Mouse (Mus musculus) limb, embryonic 15.5 days (tissue): ENCODE data around the gene Atp6v0b. TPM values are rescaled to one million over a fixed set of nuclear protein-coding genes. Genes with fewer than 3 reads are reported as not detected.

ENCODE experiments used
- ATAC-seq: fragments of 200-750 bp; cut with Nextera tagmentation; 2 replicates; pipeline ENCODE4 v1.8.0; 2017; ENCODE audit warnings: low read depth, moderate TSS enrichment; ENCODE audit not compliant: insufficient number of reproducible peaks, low FRiP score, low TSS enrichment
- H3K27ac ChIP-seq: fragments of 300-500 bp; sonication (generic); 2 replicates; pipeline ENCODE4 v1.5.1; 2015; ENCODE audit warnings: moderate library complexity, mild to moderate bottlenecking, inconsistent platforms
- H3K27me3 ChIP-seq: fragments of 300-500 bp; sonication (generic); 2 replicates; pipeline ENCODE4 v1.6.1; 2015; ENCODE audit warnings: inconsistent platforms
- H3K36me3 ChIP-seq: fragments of 300-500 bp; sonication (generic); 2 replicates; pipeline ENCODE4 v1.6.1; 2015; ENCODE audit warnings: inconsistent platforms
- H3K4me1 ChIP-seq: fragments of 300-500 bp; sonication (generic); 2 replicates; pipeline ENCODE4 v1.6.1; 2015; ENCODE audit warnings: inconsistent platforms
- H3K4me2 ChIP-seq: fragments of 300-500 bp; sonication (generic); 2 replicates; pipeline ENCODE4 v1.6.1; 2015; ENCODE audit warnings: mild to moderate bottlenecking, inconsistent platforms
- H3K4me3 ChIP-seq: fragments of 300-500 bp; sonication (generic); 2 replicates; pipeline ENCODE4 v1.5.1; 2015; ENCODE audit warnings: mild to moderate bottlenecking, inconsistent platforms
- H3K9ac ChIP-seq: fragments of 300-500 bp; sonication (generic); 2 replicates; pipeline ENCODE4 v1.6.1; 2015; ENCODE audit warnings: inconsistent platforms
- H3K9me3 ChIP-seq: fragments of 300-500 bp; sonication (generic); 2 replicates; pipeline ENCODE4 v1.6.1; 2016; ENCODE audit warnings: inconsistent platforms
- WGBS: fragments of 180-500 bp; shearing (Covaris S2); methylation state at CpG from one replicate; pipeline ENCODE4 v1.1.7; 2015; 5-methylcytosine and 5-hydroxymethylcytosine counted together
- polyA plus RNA-seq: library from polyadenylated mRNA; unstranded; fragments of >200 nt; fragmentation: Nextera tagmentation; extraction: Ambion mirVana; gene quantifications from 2 replicates; pipeline ENCODE4 v1.2.1, GENCODE M21; 2015

Gene Atp6v0b
- 229 and 243 TPM in 2 replicates for polyA plus RNA-seq

DNA sequence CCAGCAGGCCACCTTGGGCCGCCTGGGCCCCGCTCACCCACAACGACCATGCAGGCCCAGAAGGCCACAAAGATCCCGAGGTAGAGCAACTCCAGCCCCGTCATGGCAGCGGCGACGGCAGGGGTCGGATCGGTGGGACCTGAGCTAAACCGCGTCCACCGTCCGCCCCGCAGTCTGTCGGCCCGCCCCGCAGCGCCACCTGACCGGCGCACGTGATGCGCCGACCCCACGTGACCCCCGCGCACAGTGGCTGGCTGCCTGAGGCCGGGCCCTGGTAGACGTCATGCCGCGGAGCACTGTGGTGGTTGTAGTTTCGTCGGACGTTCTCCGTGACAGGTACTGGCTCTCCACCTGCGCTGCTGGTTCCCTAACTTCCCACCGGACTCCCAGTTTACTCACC lies at the start of gene Atp6v0b:
TSS of gene Atp6v0b (minus strand) at position 201 of the 400 bp plus-strand sequence.
- peak; percentile 82 for ATAC-seq
- peak within 1 kb of the TSS; percentile 94 for H3K4me2 ChIP-seq
- peak within 1 kb of the TSS; percentile 94 for H3K4me3 ChIP-seq
- peaks cover 47% of the 10 kb centered on the region for H3K4me1 ChIP-seq
- H3K27ac ChIP-seq, result peak within 1 kb of the TSS; percentile 71
- WGBS, result under 1% methylated on average over 37 of the region's 37 CpGs
- H3K9me3 ChIP-seq, result no peaks in the 10 kb centered on the region
- H3K9ac ChIP-seq, result peak within 1 kb of the TSS; percentile 86
- peaks cover 26% of the 10 kb centered on the region for H3K36me3 ChIP-seq
- no peaks in the 10 kb centered on the region for H3K27me3 ChIP-seq

DNA sequence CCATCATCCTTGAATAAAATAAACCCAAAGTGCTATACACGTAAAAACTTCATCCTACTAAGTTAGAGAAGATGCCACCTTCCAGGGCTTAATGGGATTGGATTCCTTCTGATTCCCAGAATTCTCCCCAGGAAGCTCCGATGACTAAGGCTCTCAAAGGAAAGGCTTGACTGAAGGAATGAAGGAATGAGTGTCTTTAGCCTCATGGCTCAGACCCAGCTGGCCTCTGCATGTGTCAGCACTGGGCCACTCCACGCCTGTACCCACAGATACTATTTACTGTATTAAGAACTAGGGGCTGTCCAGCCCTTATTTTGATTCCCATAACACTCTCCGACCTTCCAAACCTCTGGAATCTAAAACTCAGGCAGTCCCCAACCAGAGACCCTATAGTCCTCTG lies 46.9 kb upstream of the Atp6v0b start:
- Histone ChIP-seq H3K4me2 (no peak overlapping the region), H3K27me3 (no peaks in the 10 kb centered on the region), H3K27ac (no peak overlapping the region), H3K4me3 (no peak overlapping the region), H3K9me3 (no peaks in the 10 kb centered on the region), H3K36me3 (peaks cover 15% of the 10 kb centered on the region), H3K9ac (no peak overlapping the region), H3K4me1 (peaks cover 11% of the 10 kb centered on the region)
- no peak for ATAC-seq
- WGBS, result 89% methylated on average over 4 of the region's 4 CpGs

DNA sequence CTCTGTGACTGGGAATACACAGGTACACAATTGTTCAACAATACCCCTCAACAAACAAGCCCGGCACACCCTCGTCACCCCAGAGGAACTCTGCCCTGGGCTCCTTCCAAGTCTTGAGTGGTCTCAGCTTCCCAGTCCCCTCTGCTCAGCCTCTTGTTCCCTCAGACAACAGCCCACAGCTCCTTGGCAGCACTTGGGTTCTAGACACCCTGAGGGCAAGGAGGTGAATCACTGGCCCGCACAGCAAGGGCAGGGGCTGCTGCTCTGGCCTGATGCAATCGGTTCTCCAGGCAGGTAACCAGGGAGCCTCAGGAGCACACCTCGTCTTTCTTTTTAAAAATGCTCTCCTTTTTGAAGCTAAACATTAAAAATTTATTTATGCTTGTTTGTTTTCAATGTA lies 46.1 kb upstream of the Atp6v0b start:
- no peak overlapping the region for H3K9ac ChIP-seq
- no peaks in the 10 kb centered on the region for H3K9me3 ChIP-seq
- H3K36me3 ChIP-seq, result peaks cover 14% of the 10 kb centered on the region
- H3K27ac ChIP-seq, result no peak overlapping the region
- peaks cover 1% of the 10 kb centered on the region; the same call in 1 of the 2 replicates for H3K27me3 ChIP-seq
- H3K4me3 ChIP-seq, result no peak overlapping the region
- no peak for ATAC-seq
- H3K4me1 ChIP-seq, result peaks cover 20% of the 10 kb centered on the region
- WGBS, result 75% methylated on average over 5 of the region's 5 CpGs
- H3K4me2 ChIP-seq, result no peak overlapping the region

DNA sequence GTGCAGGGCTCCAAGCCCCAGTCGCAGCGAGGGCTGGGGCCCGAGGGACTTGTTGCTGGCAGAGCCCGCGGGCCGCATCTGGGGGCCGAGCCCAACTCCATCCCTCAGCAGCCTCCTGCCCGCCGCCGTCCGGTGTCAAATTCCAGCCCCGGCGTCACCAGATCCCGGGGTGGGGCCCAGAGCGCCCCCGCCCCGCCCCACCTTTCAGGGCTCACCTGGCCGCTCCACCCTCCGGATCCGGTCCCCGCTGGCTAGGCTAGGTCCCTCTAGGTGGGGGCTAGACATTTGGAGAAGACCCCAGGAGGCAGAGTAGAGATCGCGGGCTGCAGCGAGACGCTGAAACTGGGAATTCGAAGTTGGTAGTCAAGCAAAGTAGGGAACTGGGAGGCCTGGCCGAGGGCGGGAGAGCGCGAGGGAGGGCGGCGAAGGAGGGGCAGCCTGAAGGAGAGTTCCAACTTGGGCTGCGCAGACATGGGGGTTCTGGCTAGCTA lies 42.3 kb upstream of the Atp6v0b start, which contains the start of gene Artn:
TSS of gene Artn (minus strand) at position 373 of the 491 bp plus-strand sequence.
- peak; percentile 48 for ATAC-seq
- peaks cover 36% of the 10 kb centered on the region for H3K27me3 ChIP-seq

DNA sequence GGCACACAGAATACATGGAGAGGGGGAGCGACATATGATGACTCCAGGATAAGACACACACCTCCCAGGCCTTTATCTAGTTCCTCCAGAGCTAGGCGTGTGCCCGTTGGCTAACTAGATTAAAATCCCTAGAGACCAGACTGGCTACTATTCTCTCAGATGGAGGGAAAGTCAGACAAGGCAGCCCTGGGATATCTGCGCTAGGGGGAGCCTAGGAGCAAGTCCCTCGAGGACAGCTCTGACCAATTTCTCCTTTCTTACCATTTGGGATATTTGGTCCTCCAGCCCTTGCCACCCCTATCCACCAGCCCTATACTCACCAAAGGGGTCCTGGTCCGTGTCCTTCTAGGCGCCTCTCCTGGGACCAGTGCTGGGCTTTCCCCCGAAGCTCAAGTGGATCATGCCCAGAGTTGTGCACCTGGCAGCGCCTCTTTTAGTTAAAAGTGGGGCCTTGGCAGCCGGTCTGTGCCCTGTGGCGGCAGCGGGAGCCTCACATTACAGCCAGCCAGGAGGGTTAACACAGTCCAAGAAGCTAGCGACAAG lies 41.6 kb upstream of the Atp6v0b start:
- H3K4me2 ChIP-seq, result peak overlapping the region; percentile 90
- H3K4me3 ChIP-seq, result peak overlapping the region; percentile 48
- H3K27me3 ChIP-seq, result peaks cover 36% of the 10 kb centered on the region
- WGBS, result 1% methylated on average over 13 of the region's 13 CpGs
- no peaks in the 10 kb centered on the region for H3K9me3 ChIP-seq
- H3K27ac ChIP-seq, result peak overlapping the region; percentile 72
- H3K36me3 ChIP-seq, result peaks cover 8% of the 10 kb centered on the region
- H3K9ac ChIP-seq, result peak overlapping the region; percentile 26; the same call in 1 of the 2 replicates
- H3K4me1 ChIP-seq, result peaks cover 38% of the 10 kb centered on the region
- ATAC-seq, result no peak

More for the DNA sequence above, 42.3 kb upstream of the Atp6v0b start, which contains the start of gene Artn:
- Histone ChIP-seq H3K4me1 (peaks cover 38% of the 10 kb centered on the region), H3K9me3 (no peaks in the 10 kb centered on the region), H3K9ac (peak within 1 kb of the TSS; percentile 26; the same call in 1 of the 2 replicates), H3K27ac (peak within 1 kb of the TSS; percentile 72), H3K4me2 (peak within 1 kb of the TSS; percentile 90), H3K4me3 (peak within 1 kb of the TSS; percentile 48), H3K36me3 (peaks cover 8% of the 10 kb centered on the region)
- under 1% methylated on average over 33 of the region's 33 CpGs for WGBS

DNA sequence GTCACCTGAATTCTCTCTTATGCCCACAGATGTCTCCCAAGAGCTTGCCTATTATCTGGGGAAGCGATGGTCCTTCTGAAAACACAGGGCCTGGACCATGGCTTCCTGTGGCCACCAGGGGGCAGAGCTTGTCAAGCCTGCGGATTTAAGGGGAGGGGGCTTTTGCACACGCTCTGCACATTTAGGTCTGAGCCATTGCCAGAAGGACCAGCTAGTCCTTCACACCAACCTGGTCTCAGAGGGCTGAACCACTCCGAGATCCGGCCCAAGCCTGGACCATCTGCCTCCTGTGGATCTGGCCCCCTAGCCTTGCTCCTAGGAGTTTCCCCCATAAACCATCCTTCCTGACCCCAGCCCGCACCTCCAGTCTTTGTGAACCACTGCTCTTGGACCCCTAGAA lies 41.1 kb upstream of the Atp6v0b start:
- peaks cover 36% of the 10 kb centered on the region for H3K27me3 ChIP-seq
- H3K4me1 ChIP-seq, result peaks cover 38% of the 10 kb centered on the region
- H3K27ac ChIP-seq, result no peak overlapping the region
- WGBS, result 17% methylated on average over 6 of the region's 6 CpGs
- H3K9ac ChIP-seq, result no peak overlapping the region
- peak overlapping the region; percentile 48 for H3K4me3 ChIP-seq
- ATAC-seq, result no peak
- H3K9me3 ChIP-seq, result no peaks in the 10 kb centered on the region
- peaks cover 8% of the 10 kb centered on the region for H3K36me3 ChIP-seq
- H3K4me2 ChIP-seq, result peak overlapping the region; percentile 90

DNA sequence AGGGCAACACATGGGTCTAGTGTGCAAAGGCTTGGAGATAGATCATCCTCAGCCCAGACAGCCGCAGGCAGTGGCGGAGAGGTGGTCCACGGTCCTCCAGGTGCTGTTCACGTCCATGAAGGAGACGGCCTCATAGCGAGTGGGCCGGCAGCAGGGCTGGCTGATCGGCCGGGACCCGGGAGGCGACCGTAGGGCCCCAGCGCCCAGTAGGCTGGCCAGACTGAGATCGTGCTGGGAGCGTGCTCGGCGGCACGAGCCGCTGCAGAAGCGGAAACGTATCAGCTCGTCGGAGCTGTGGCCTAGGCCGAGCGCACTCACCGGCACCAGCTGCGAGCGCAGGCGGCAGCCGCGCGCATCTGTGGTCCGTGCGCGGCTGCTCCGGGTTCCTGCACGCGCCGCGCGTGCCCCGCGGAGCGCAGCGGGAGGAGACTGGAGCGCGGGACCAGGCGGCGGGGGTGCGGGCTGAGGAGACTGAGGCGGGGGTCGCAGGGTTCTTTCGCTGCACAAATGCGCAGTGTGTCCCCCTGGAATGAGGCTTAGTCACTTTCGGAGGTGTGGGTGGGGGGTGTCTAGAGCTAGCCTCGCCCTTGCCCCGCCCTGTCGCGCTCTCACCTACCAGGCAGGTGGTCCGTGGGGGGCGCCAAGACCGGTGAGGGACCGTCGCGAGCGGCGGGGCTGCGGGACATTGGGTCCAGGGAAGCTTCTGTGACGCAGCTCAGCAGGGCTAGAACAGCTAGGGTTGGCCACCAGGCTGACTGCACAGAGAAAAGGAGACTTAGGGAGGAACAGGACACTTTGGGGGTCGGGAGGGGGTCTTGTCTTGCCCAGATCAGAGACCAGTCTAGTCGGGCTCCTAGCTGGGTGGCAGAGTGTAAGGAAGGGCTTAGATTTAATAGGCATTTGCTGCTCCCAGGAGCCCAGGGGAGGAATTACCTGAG lies 39.7 kb upstream of the Atp6v0b start:
- peak overlapping the region; percentile 48 for H3K4me3 ChIP-seq
- H3K4me2 ChIP-seq, result peak overlapping the region; percentile 88
- peak; percentile 46 for ATAC-seq
- peaks cover 36% of the 10 kb centered on the region for H3K27me3 ChIP-seq
- H3K27ac ChIP-seq, result no peak overlapping the region
- no peaks in the 10 kb centered on the region for H3K9me3 ChIP-seq
- peaks cover 38% of the 10 kb centered on the region for H3K4me1 ChIP-seq
- H3K9ac ChIP-seq, result peak overlapping the region; percentile 31; the same call in 1 of the 2 replicates
- H3K36me3 ChIP-seq, result no peaks in the 10 kb centered on the region
- 2% methylated on average over 71 of the region's 71 CpGs for WGBS

DNA sequence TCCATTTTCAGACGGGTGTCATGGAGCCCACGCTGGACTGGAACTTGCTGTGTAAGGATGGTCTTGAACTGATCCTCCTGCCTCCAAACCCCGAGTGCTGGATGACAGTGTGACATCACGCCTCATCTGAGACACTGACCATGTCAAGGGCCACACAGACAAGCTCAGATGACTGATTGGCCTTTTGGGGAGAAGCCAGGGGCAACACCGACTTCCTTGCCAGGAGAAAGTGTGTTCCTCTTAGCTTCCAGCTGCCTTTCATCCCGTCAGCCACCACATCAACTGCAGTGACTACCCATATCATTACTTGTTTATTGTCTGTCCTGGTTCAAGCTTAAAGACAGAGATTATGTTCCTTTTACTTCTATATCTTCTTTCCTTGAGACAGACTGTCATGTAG lies 37.8 kb upstream of the Atp6v0b start:
- no peak for ATAC-seq
- Histone ChIP-seq H3K9me3 (no peaks in the 10 kb centered on the region), H3K27ac (no peak overlapping the region), H3K4me1 (peaks cover 35% of the 10 kb centered on the region), H3K4me2 (no peak overlapping the region), H3K4me3 (no peak overlapping the region), H3K9ac (no peak overlapping the region), H3K27me3 (peaks cover 36% of the 10 kb centered on the region), H3K36me3 (no peaks in the 10 kb centered on the region)
- 63% methylated on average over 4 of the region's 6 CpGs for WGBS

DNA sequence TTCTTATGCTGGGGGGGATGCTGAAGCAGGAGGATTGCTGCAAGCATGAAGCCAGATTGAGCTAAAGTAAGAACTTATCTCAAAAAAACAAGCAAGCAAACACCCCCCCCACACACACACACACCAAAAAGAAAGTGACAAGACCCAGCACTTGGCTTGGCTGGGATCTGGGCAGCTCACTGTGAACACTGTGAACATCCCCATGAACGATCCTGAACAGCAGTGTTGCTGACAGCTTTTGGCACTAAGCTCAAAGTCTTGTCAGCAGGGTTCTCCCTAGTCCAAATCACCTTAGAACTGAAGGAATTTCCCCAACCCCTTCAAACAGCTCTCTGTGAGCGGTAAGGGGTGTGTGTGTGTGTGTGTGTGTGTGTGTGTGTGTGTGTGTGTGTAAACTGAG lies 36.3 kb upstream of the Atp6v0b start:
- Histone ChIP-seq H3K4me3 (no peak overlapping the region), H3K9me3 (no peaks in the 10 kb centered on the region), H3K27me3 (peaks cover 36% of the 10 kb centered on the region), H3K4me1 (peaks cover 20% of the 10 kb centered on the region), H3K36me3 (no peaks in the 10 kb centered on the region), H3K4me2 (no peak overlapping the region), H3K9ac (no peak overlapping the region), H3K27ac (no peak overlapping the region)
- WGBS, result 52% methylated on average over 2 of the region's 2 CpGs
- ATAC-seq, result no peak

DNA sequence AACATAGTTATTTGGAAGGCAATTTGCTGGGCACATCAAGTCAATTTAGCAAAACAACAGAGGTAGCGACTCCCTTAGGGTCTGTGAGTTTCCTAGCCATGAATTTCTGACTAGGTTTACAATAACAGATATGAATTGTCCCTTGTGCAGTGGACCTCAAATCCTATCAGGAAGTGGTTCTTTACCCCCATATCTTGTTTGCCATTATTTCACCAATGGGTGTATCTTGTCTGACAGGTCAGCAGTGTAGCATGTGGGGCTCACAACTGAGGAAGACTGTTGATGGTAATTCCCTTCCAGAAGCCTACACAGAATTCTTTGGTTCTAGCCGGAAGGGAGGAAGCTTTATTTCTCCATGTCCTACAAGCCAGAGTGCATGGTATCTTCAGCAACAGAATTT lies 34.2 kb upstream of the Atp6v0b start:
- Histone ChIP-seq H3K9me3 (no peaks in the 10 kb centered on the region), H3K4me3 (no peak overlapping the region), H3K27me3 (peaks cover 16% of the 10 kb centered on the region), H3K9ac (no peak overlapping the region), H3K27ac (no peak overlapping the region), H3K4me2 (no peak overlapping the region), H3K36me3 (no peaks in the 10 kb centered on the region), H3K4me1 (peaks cover 1% of the 10 kb centered on the region)
- no peak for ATAC-seq
- 90% methylated on average over 2 of the region's 2 CpGs for WGBS

DNA sequence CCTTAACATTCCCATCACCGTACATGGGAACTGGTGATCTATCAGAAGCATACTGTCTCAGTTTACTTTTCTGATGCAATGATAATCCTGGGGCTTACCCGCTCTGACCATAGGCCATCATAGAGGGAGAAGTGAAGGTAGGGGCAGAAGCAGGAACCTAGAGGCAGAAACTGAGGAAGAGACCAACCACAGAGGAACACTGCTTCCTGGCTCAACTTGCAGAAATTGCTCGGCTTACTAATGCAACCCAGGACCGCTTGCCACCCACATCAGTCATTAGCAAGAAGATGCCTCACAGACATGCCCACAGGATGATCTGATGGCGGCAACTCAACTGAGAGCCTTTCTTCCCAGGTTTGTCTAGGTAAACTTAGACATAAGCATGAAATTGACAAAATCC lies 31.6 kb upstream of the Atp6v0b start:
- Histone ChIP-seq H3K27me3 (no peaks in the 10 kb centered on the region), H3K4me2 (no peak overlapping the region), H3K4me3 (no peak overlapping the region), H3K36me3 (no peaks in the 10 kb centered on the region), H3K9me3 (no peaks in the 10 kb centered on the region), H3K9ac (no peak overlapping the region), H3K4me1 (peaks cover 11% of the 10 kb centered on the region), H3K27ac (no peak overlapping the region)
- ATAC-seq, result no peak
- 81% methylated on average over 5 of the region's 5 CpGs for WGBS

DNA sequence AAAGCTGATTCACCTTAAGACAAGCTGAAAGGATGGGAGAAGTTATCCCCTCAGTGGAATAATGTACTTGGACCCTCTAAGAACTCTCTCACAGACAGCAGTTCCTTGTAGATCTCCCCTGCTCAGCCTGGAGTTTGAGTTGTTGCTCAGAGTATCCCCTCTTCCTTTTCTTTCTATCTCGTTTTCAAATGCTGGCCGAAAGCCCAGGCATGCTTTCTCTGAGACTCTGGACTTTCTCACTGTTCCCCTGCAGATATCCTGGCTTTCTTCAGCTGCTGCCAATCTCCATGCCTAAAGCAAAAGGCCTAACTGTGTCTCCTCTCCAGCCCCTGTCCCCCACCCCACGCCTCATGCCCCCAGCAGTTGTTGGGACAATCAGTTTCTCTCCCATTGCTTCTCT lies 31.1 kb upstream of the Atp6v0b start:
- H3K9ac ChIP-seq, result no peak overlapping the region
- H3K4me2 ChIP-seq, result no peak overlapping the region
- H3K27ac ChIP-seq, result no peak overlapping the region
- H3K27me3 ChIP-seq, result no peaks in the 10 kb centered on the region
- no peaks in the 10 kb centered on the region for H3K9me3 ChIP-seq
- WGBS, result 63% methylated on average over 3 of the region's 3 CpGs
- peaks cover 16% of the 10 kb centered on the region for H3K4me1 ChIP-seq
- ATAC-seq, result no peak
- H3K36me3 ChIP-seq, result no peaks in the 10 kb centered on the region
- no peak overlapping the region for H3K4me3 ChIP-seq
